Mouse (Mus musculus) ES-CJ7 (cell line): Measurements from ENCODE around the gene Enthd1.

Experiments
- DNase-seq: peaks from one replicate; pipeline ENCODE4 v3.0.0; 2011; ENCODE audit warnings: low read depth, low spot score

Enthd1 gene

DNA sequence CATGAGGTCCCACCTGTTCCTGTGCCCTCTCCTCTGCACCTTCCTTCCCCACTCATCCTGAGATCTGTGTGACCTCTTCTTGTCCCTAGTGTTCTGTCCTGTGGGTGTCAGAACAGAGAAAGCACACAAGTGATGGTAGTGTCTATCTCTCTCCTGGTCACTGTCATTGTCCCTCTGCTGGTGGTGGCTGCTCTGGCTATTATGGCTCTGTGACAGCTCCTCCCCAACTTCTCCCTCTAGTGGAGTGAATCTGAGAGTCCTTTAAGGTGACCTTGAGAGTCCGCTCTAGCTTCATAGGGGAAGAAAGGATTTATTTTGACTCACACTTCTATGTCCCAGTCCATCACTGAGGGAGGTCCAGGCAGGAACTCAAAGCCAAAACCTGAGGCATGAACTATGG, 79.4 kb downstream of the Enthd1 start:
- peak; percentile 10 for DNase-seq

DNA sequence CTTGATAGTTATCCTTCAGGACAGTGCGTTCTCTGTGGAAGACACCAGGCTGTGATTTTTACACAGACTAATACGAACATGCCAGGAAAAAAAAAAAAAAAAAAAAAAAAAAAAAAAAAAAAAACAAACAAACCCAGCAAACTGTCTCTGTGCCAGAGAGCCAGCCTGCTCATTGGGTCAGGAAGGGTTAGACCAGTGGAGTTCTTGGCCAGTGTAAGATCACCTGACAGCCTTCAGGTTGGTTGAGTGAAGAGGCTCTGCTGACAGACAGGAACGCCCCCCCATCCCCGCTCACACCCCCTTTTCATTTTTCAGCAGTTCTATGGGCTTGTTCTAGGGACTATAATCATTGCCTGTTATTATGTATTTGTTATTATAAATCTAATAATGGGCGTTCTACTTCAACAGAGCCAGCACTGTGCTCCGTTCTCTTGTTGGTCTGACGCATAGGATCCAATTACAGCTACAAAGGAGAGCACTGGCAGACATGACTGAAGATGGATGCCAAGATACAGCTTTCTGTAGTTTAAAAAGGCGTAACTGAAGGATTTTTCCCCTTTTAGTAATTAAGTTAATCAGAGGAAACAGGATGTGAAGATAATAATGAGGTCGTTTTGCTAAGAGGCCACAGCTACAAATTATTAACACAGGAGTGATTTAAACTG, 81.8 kb downstream of the Enthd1 start:
- DNase-seq, result no peak

DNA sequence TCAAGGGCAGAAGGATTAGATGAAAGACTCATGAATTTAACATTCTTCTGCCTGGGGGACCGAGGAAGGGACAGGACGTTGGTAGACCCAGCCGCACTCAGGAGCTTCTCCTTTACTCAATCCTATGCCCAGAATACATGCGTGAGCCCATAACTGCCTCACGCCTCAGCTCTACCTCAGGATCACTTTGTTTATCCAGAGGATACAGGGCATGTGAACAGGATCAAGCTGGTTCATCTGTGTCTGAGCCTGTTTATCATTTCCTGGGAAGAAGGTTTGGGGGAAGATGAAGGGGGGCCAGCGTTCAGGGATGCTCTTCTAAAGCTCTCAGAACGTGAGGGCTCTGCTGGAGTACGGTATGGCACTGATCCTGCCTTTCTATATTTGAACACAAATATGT, 82.6 kb downstream of the Enthd1 start:
- no peak for DNase-seq

DNA sequence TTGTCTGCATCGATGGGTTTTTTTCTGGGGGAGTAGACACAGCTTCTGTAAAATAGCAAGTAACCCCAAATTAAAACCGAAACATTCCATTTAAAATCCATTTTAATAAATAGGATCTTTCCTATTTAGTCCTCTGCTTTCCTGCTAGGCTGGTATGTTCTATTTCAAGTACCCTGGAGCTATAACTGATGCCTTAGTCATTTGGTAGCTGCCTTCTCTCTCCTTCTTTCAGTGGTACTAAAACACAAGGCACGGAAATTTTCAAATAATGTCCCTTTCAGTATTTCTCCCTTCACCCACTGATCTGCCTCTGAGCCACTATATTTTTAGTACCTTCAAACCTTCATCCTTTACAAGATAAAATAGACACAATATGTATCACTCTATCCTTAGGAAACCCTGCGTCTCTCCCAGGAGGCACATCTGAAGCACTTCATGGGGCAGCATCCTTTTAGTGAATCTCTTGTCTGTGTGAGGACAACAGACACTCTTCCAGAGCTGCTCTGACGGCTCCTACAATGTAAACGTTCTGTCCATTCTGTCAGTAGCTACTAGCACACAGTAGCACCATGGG, 90.4 kb downstream of the Enthd1 start:
- DNase-seq, result no peak

DNA sequence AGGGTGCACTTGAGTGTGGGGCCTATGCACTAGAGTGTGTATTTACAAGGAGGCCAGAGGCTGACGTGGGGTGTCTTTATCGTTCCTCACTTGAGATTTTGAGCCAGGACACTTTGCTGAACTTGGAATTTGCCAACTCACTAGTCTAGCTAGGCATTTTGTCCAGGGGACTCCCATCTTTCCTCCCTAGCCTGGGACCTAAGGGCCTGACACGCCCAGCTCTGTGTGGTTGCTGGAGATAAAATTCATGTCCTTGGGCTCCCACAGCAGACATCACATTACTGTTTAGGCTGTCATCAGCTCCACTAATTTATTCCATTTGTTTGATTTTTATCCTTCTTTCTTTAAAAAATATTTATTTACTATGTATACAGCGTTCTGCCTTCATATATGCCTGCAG, 97.1 kb downstream of the Enthd1 start:
- DNase-seq, result no peak

DNA sequence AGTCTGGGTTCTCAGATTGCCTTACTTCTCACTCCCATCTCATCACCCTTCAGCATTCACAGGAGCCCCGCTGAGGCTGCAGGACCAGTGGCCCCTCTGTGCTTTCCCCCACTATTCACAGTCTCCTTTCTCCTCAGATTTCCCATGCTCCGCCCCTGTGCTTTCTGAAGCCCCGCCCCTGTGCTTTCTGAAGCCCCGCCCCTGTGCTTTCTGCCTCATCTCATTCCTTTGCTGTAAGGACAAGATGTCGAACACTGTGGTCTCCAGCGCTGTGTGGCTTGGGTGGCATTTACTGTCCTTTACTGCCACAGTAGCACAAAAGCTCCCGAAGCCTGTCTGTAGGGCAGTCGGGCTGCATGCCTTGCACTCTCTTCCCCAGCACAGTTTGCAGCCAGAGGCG, 102.8 kb downstream of the Enthd1 start:
- DNase-seq, result peak; percentile 30

DNA sequence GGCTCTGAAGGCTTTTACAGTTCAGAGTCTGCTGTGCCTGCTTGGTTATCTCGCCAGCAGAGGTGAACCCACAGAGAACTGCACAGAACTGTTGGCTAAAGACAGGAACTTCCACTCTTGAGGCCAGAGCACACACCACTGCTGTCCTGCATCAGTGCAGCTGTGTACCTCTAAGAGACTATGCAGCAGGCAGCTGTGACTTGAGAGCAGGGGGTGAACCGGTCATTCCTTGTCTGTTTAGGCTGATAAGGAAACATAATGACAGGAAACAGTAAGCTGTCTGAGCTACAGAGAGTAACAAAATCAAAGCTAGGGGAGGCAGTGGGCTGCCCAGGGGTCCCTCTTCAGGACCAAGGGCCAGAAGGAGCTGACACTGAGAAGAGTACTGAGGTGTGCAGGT, 103.5 kb downstream of the Enthd1 start:
- DNase-seq, result no peak

DNA sequence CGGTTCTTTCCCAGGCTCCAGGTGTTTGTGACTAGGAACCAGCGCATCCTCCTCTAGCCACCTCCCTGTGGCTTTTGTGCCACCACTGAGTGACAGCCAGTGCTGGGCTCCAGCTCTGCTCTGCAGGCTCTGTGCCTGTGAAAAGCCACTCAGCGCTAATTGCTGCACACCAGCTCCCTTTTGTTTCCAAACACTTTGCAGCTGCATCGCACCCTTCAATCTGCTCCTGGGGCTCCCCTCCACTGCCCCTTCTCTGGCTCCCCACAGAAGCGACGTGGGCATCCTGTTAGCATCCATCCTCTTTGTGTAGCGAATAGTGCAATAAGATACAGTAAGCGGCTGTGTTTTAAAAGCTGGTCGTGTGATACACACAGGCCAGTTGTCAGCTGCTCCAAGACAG, 104.9 kb downstream of the Enthd1 start:
- no peak for DNase-seq

DNA sequence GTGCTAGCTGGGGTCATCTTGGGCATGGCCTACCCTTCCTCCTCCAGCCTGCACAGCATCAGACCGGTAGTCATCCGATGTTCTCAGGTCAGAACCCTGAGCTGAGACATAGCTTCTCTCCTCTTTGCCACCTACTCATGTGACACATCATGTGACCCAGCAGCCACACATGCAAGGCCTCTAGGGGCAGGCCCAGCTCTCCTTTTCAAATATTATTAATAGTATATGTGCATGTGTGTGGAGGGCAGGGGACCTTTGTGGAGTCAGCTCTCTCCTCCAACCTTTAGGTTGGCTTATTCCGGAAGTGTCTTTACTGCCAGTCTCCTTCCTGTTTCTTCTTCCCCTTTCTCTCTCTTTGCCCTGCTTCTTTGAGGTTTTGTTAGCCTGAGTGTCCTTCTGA, 107.0 kb downstream of the Enthd1 start:
- DNase-seq, result no peak

DNA sequence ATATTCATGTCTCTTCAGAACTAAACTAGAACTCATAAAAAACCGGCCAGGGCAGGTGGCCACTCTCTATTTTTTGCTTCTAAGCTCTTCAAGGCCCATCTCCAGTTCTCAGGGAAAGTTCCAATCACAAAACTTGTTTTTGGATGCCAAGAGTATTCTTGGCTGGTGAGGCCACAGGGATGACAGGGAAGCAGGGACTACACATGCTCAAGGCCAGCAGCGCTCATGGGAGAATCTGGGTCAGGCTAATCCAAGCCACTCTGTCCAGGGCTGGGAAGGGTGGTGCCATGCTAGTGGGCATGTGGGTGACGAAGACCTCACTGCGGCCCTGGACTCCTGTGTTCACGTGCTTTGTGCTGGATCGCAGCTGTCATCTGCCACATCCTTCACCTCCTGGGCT, 110.5 kb downstream of the Enthd1 start:
- DNase-seq, result no peak

DNA sequence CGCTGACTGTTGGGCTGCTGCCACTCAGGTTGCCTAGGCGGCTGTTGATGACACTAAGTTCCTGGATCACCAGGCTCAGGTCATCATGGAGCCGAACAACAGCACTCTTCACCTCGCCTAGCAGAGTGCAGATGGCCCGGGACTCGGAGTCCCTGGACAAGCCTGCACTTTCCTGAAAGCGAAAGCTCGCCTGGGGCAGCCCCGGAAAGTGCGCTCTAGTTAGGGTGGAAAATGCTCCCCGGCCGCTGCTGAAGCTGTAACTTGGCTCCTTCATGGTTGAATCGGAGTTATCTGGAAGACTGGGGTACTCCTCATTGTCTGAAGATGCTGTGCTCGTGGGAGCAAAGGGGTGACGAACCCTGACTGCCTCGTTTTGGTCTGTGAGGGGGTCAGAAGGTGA, 112.5 kb downstream of the Enthd1 start:
- no peak for DNase-seq

DNA sequence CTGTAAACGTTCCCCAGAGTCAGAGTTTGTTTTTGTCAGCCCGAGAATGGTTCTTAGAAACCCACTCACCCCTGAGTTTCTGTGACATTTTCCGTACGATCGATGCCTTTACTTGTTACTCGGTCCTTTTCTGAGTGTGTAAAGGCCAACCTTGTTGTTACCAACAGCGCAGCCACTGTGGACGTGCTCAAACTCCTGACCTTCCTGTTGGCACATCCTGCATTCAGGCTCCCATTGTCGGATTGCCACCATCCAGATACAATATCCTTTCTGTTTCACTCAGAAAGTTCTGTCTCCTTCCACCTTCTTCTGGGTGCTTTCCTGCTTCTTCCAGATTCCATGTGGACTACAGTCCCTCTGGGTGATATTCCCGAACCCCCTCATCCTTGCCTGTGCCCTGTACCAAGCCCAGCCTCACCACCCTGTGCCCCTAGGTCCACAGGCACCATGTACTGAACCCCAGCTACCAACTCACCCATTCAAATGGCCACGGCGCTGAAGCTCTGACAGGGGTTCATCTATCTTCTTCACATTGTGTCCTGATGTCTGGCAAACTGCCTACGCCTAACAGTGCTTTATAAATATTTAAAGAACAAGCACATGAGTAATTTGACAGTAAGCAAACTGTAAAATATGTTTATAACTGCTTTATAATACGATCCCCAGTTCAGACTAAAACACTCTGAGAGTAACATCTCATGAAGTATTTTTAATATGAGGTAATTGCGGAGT, 118.8 kb downstream of the Enthd1 start:
- no peak for DNase-seq

DNA sequence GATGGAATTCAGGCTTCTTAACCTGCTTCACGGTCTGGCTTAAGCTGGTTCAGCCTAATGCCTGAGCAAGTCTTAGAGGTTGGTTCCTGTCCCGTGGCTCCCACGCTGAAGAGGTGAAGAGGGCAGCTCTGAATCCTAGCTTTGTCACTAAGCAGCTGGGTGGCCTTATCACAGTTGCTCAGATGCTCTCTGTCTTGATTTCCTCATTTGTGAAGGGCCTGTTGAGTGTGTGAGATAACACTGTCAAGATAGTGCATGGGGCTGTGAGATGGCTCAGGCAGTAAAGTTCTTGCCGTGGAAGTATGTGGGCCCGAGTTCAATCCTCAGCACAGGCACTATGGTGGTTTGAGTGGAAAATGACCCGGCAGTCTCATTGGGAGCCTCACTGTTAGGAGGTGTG, 124.8 kb downstream of the Enthd1 start:
- DNase-seq, result no peak

DNA sequence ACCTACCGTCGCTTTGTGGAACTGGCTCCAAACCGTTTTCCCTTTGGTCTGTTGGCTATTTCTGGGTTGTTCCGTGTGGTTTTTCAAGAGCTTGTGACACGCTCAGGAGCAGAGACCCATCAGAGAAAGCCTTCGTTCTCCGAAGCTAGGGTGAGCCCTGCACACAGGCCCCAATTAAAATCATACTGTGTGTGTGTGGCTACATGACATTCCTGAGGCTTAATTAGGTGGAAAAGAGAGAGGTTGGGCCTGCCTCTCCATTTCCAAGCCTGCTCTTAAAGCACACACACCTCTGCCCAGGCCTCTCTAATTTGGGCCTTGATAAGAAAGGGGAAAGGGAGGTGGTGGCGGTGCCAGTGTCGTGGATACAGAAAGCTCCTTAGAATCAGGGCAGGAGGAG, 126.5 kb downstream of the Enthd1 start:
- no peak for DNase-seq

DNA sequence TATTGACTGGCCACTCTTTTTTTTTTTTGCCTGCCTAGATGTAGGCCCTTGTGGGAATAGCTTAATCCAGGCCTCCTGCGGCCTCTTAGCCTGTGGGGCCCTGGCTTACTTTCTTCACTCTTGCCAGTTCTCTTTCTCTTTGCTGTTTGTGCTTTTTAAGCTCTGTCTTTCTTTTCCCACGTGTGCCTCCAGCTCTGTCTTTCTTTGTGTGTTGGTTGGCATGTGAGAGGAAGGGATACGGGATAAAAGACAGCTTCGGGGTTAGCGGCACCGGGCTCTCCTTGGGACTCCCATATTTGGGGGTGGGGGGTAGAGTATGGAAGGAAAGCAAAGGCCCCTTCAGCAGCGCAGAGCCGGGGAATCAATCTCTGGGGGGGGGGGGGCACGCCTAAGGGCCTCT, 127.0 kb downstream of the Enthd1 start:
- DNase-seq, result no peak

DNA sequence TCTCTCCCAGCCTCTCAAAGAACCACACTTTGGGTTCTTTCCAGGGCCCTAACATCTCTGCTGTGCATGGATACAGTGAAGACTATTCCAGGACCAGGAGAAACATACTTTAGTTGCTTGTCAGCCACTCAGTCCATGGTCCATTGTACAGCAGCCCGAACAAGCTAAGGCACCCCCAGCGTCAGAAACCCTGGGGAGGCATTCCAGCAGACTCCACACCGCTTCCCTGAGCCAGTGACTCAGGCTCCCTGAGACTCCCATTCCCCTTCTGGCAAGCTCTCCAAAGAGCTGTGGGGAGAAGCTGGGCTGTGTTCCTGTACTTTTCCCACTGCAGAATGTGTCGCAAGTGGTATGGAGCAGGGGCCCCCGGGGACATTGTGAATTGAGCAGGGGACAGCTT, 128.0 kb downstream of the Enthd1 start:
- DNase-seq, result no peak

DNA sequence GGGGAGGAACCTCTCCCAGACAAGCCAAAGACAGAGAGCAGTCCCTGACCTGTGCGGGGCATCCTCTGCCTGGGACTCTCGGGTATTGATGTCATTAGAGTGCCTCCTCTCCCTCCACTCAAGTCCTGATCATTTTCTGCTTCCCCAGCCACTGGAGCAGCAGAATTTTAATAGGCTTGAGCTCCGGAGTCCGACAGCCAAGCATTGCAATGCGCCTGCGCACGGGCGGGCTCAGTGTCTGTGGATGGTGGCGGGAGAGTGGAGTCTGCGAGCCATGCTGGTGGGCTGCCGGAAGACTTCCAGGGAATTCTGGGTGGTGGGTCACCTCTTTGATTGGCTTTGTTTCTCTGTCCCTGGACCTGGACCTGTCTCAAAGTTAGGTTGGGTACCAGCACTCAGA, 134.6 kb downstream of the Enthd1 start:
- no peak for DNase-seq

DNA sequence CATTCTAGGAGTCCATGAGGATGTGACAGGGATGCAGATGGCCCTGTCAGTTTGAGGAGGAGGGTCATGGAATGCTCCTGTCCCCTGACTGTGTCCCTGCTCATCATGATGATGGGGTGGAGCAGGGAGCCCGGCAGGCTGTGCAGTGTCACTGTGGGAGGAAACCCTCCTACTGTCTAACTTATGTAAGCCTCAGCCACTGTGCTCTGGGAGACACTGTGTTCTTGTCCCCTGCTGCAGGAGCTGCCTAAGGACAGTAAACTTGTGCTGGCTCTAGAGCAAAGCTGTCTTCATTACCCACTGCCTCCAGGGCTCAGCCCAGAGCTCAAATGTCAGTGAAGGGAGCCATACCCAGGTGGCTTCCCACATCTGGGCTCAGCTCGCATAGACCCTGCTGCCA, 146.8 kb downstream of the Enthd1 start:
- no peak for DNase-seq

DNA sequence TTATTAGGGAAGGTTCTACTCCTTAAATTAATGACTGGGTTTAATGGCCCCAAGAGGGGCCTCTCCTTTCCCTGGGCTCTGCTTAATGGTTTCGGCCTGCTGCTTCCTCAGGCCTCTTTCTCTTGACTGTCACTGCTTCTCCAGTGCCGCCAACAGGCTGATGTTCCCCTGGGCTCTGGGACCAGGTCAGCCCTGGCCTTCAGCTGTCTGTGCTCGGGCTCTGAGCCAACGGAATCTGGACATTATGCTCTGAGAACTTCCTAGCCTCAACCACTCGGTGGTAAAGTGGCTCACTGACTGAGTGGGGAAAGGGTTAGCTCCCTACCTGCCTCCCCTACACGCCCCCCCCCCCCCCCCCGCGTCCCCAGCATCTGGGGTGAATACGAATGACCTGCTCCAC, 147.9 kb downstream of the Enthd1 start:
- no peak for DNase-seq

DNA sequence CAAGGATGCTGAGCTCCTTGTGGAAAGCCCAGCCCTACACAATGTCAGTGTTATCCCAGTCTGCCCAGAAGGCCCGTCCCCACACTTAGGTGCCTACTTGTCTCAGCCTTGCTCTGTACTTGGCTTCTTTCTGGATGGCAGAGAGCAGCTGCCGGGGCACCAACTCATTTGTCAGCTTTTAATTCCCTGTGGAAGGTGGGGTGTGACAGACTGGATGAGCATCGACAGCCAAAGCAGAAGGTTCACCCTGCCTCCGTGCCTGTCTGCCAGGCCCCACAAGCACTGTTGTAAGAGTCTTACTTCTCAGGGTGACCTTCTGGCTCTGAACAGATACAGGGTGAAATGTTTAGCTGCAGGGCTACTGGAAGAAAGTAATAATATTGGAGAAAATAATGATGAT, 149.8 kb downstream of the Enthd1 start:
- no peak for DNase-seq

DNA sequence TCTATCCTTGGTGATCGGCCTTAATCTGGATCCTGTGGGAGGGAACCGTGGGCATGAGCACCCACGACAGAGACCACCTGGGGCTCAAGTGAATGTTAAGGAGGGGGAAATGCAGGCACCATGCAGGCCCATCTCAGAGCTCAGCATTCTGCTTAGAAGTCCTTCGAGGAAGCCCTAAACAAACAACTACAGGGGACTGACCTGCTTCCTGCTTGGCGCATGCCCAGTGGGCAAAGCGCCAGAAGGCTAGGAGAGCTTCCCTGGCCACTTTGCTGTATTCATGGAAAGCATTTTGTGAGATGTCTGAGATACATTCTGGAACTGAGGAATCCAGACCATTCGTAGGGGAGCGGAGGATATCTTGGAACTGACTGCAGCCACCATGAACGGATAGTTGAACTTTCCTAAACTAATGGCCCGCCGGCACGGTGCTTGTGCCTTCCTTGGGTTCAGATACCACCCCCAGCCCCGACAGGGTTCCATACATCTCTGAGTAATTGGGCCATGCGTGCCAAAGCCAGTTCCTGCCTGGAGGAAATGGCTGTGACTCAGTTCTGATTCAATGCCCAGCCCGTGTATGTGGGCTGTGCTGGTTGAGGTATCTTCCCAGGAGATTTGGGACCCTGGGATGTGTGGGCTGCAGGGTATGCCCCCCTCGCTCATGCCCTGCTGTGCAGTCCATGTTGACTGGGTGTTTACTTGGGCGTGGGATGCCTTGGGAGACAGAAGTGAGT, 150.8 kb downstream of the Enthd1 start:
- DNase-seq, result no peak

DNA sequence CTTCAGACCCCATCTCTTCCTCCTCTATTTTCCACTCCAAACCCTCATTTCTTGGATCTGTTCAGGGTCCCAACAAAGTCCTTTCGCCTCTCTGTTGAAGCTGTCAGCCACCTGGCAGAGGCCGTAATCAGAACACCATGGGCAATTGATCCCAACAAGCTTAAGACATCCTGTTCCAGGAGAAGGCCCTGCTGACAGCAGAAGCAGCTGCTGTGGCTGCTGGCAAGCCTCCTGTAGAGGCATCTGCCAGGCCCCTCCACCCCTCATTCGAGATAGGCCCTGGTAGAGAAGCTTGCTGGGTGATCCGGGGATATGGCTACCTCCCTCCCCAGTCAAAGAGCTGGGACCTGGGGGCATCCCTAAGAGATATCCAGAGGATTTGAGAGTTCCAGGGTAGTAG, 151.9 kb downstream of the Enthd1 start:
- no peak for DNase-seq

DNA sequence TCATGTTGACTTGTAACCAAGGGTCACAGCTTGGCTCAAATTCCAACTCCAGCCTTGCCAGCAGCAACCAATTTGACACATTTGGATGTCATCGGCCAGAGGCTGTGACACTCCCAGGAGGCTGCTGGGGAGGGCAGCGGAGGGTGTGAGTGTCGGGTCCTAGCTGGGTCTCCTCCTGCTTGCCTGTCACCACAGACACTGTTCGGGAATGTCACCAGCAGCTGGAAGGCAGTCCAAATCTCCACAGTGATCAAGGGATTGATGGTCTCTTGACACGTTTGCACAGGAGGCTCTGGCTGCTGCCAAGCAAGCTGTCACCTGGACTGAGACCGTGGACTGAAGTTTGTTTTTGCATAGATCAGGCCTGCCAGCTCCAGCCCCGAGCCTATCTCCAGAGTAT, 154.3 kb downstream of the Enthd1 start:
- DNase-seq, result no peak
